Comparison of ENCODE assay signal across 22 mouse cellular contexts in genomic region chr1:143745871-143746270, GRCm38 (mm10).
"Had no signal": no experiment of that assay in that cellular context is flagged by ENCODE, and none has a peak within 500 bp of the region (broad histone marks: within the 10 kb centered on the region; RNA-seq: fewer than 3 reads in every experiment).

No protein-coding gene starts in this region.

- DNase-seq: gastrocnemius, postnatal 14 days; gastrocnemius, postnatal 36 days; heart, adult 11 months; heart, adult 2 months; heart, postnatal 14 days; heart, postnatal 36 days; kidney, adult 11 months; kidney, postnatal 10 days; kidney, postnatal 25 days; liver; liver, embryonic 13.5 days had no signal

- H3K4me2 ChIP-seq: heart, embryonic 11.5 days; heart, embryonic 13.5 days; heart, embryonic 15.5 days; hindbrain, embryonic 13.5 days; hindbrain, embryonic 15.5 days; limb, embryonic 12.5 days; liver, embryonic 11.5 days; liver, embryonic 13.5 days had no signal

- H3K27ac ChIP-seq: heart, adult 2 months; heart, embryonic 13.5 days; heart, embryonic 15.5 days; hindbrain, embryonic 13.5 days; hindbrain, embryonic 15.5 days; hindbrain, postnatal 0 days; left cerebral cortex, adult 2 months; limb, embryonic 10.5 days; limb, embryonic 12.5 days; liver, embryonic 13.5 days had no signal

- H3K27me3 ChIP-seq: heart, embryonic 13.5 days; heart, embryonic 15.5 days; hindbrain, embryonic 13.5 days; hindbrain, embryonic 15.5 days; limb, embryonic 12.5 days; liver, embryonic 13.5 days had no signal

- H3K9me3 ChIP-seq: heart, embryonic 13.5 days; heart, embryonic 15.5 days; hindbrain, embryonic 13.5 days; hindbrain, embryonic 15.5 days; limb, embryonic 10.5 days; limb, embryonic 12.5 days; liver, embryonic 13.5 days had no signal

- ATAC-seq: hindbrain, postnatal 0 days; intestine, embryonic 16.5 days had no signal

- H3K9ac ChIP-seq: heart, embryonic 13.5 days; heart, embryonic 15.5 days; hindbrain, embryonic 13.5 days; hindbrain, embryonic 15.5 days; limb, embryonic 12.5 days; liver, embryonic 13.5 days had no signal

- H3K4me1 ChIP-seq: heart, embryonic 15.5 days; limb, embryonic 10.5 days; limb, embryonic 12.5 days had no signal

- H3K4me3 ChIP-seq: heart, adult 2 months; heart, embryonic 13.5 days; heart, embryonic 15.5 days; hindbrain, embryonic 13.5 days; hindbrain, embryonic 15.5 days; left cerebral cortex, adult 2 months; limb, embryonic 10.5 days; limb, embryonic 12.5 days; liver, embryonic 13.5 days had no signal
